Mouse (Mus musculus) gastrocnemius, adult 2 months (tissue): ENCODE measurements around the gene Actrt1. TPM values are rescaled to one million over a fixed set of nuclear protein-coding genes. Genes with fewer than 3 reads are reported as not detected.

ENCODE experiments used
- DNase-seq: peaks from one replicate; pipeline ENCODE4 v3.0.0; 2022
- H3K27ac ChIP-seq: fragments of 200-600 bp; 2 replicates; pipeline ENCODE4 v1.8.1; 2022; ENCODE audit warnings: mild to moderate bottlenecking
- H3K4me3 ChIP-seq: fragments of 200-600 bp; 2 replicates; pipeline ENCODE4 v1.8.1; 2022; ENCODE audit warnings: mild to moderate bottlenecking, moderate library complexity
- CTCF ChIP-seq: fragments of 200-600 bp; IDR thresholded peaks from 2 replicates; pipeline ENCODE4 v1.8.1; 2022; ENCODE audit warnings: antibody characterized with exemption, mild to moderate bottlenecking, moderate library complexity
- intact Hi-C: fragments of 180-260 bp; cut with DNase I; formaldehyde crosslinking; loops from one replicate; pipeline ENCODE4 v1.15.1; 2025
- long read RNA-seq, 2 experiments: library from polyadenylated mRNA; stranded (forward); transcript quantifications; one replicate each; pipeline ENCODE4 v2.0.0; 2021
- total RNA-seq, 2 experiments: library from RNA; stranded (reverse); gene quantifications; 2 replicates each; pipeline ENCODE4 v1.2.3; 2021

Actrt1 gene
- total RNA-seq = not detected
- long read RNA-seq, experiment 1 = 0 reads
- long read RNA-seq, experiment 2 = 0 reads

- H3K4me3 ChIP-seq = no peak within 1 kb of the TSS
- no peak within 1 kb of the TSS for H3K27ac ChIP-seq
- intact Hi-C loops = no loop called here
- no peak for DNase-seq
- no peak for TF ChIP-seq CTCF
Observed at GRCm38 (mm10) chrX:46328707-46329106, at the start of gene Actrt1. Actrt1 (plus strand) TSS chrX:46329007.

GRCm38 (mm10) chrX:46331463-46332115 is 2.8 kb downstream of the Actrt1 start:
- H3K27ac ChIP-seq = no peak overlapping the region
- TF ChIP-seq CTCF = no peak
- no peak overlapping the region for H3K4me3 ChIP-seq
- DNase-seq = no peak
- intact Hi-C loops = no loop called here
